Mouse (Mus musculus) kidney, embryonic 14.5 days (tissue): ENCODE data around the gene Gm6096. TPM values are rescaled to one million over a fixed set of nuclear protein-coding genes. Genes with fewer than 3 reads are reported as not detected.
"Not testable (repeated sequence)": the region's sequence is repeated elsewhere in the genome, so short reads cannot be mapped to it uniquely, and the experiment has no call there.

Experiments
- ATAC-seq: fragments of 200-750 bp; cut with Nextera tagmentation; 2 replicates; pipeline ENCODE4 v1.8.0; 2017; ENCODE audit warnings: moderate number of reproducible peaks, mild to moderate bottlenecking, moderate TSS enrichment, moderate library complexity; ENCODE audit not compliant: low FRiP score, low TSS enrichment
- H3K27ac ChIP-seq: fragments of 300-500 bp; sonication (generic); 2 replicates; pipeline ENCODE4 v1.5.1; 2014; ENCODE audit warnings: low read depth, mild to moderate bottlenecking, low read length, moderate library complexity, mixed read lengths
- H3K27me3 ChIP-seq: fragments of 300-500 bp; sonication (generic); 2 replicates; pipeline ENCODE4 v1.6.1; 2014; ENCODE audit warnings: mild to moderate bottlenecking, low read length; ENCODE audit not compliant: control insufficient read depth, insufficient read depth
- H3K36me3 ChIP-seq: fragments of 300-500 bp; sonication (generic); 2 replicates; pipeline ENCODE4 v1.6.1; 2014; ENCODE audit warnings: low read length, mixed read lengths; ENCODE audit not compliant: control insufficient read depth, insufficient read depth
- H3K4me1 ChIP-seq: fragments of 300-500 bp; sonication (generic); 2 replicates; pipeline ENCODE4 v1.6.1; 2014; ENCODE audit warnings: low read length, mixed read lengths; ENCODE audit not compliant: control insufficient read depth, insufficient read depth
- H3K4me2 ChIP-seq: fragments of 300-500 bp; sonication (generic); replicated peaks from 2 replicates; pipeline ENCODE4 v1.6.1; 2014; ENCODE audit warnings: low read depth, mild to moderate bottlenecking, low read length
- H3K4me3 ChIP-seq: fragments of 300-500 bp; sonication (generic); 2 replicates; pipeline ENCODE4 v1.5.1; 2014; ENCODE audit warnings: mild to moderate bottlenecking, low read length
- H3K9ac ChIP-seq: fragments of 300-500 bp; sonication (generic); 2 replicates; pipeline ENCODE4 v1.6.1; 2014; ENCODE audit warnings: low read depth, mild to moderate bottlenecking, low read length, moderate library complexity
- H3K9me3 ChIP-seq: fragments of 300-500 bp; sonication (generic); 2 replicates; pipeline ENCODE4 v1.6.1; 2016; ENCODE audit warnings: low read length; ENCODE audit not compliant: control insufficient read depth
- WGBS: fragments of 180-500 bp; shearing (Covaris S2); extraction: QIAGEN DNeasy Blood & Tissue Kit; methylation state at CpG from one replicate; pipeline ENCODE4 v1.1.7; 2014; 5-methylcytosine and 5-hydroxymethylcytosine counted together
- polyA plus RNA-seq: library from polyadenylated mRNA; unstranded; fragments of >200 nt; fragmentation: Nextera tagmentation; extraction: Ambion mirVana; gene quantifications from 2 replicates; pipeline ENCODE4 v1.2.1, GENCODE M21; 2014

The Gm6096 gene
- 0.69 TPM in 1 of 2 replicates, not detected in the other for polyA plus RNA-seq

- Histone ChIP-seq H3K4me3 (no peak within 1 kb of the TSS), H3K9ac (no peak within 1 kb of the TSS), H3K27me3 (no peaks in the 10 kb centered on the region), H3K4me2 (no peak within 1 kb of the TSS), H3K27ac (no peak within 1 kb of the TSS), H3K9me3 (no peaks in the 10 kb centered on the region), H3K4me1 (no peaks in the 10 kb centered on the region), H3K36me3 (peaks cover 56% of the 10 kb centered on the region)
- 95% methylated on average over 7 of the region's 7 CpGs for WGBS
- no peak for ATAC-seq
Measured at GRCm38 (mm10) chr7:34250738-34251137, at the start of gene Gm6096. Gene Gm6096 (plus strand): TSS chr7:34251038.

- H3K36me3 ChIP-seq: peaks cover 66% of the 10 kb centered on the region
- not testable (repeated sequence) for H3K9me3 ChIP-seq, ATAC-seq, H3K27ac ChIP-seq, H3K27me3 ChIP-seq, H3K4me1 ChIP-seq, H3K4me2 ChIP-seq, H3K4me3 ChIP-seq, H3K9ac ChIP-seq
- WGBS: 88% methylated on average over 10 of the region's 10 CpGs
Measured at GRCm38 (mm10) chr7:34202147-34202546, 48.7 kb upstream of the Gm6096 start.

GRCm38 (mm10) chr7:34206331-34206730, 44.5 kb upstream of the Gm6096 start:
- Histone ChIP-seq H3K36me3 (peaks cover 96% of the 10 kb centered on the region), H3K27me3 (no peaks in the 10 kb centered on the region)

GRCm38 (mm10) chr7:34208027-34208745, 42.7 kb upstream of the Gm6096 start:
- H3K27me3 ChIP-seq: no peaks in the 10 kb centered on the region
- no peak overlapping the region for H3K4me2 ChIP-seq
- no peaks in the 10 kb centered on the region for H3K4me1 ChIP-seq
- WGBS: 86% methylated on average over 9 of the region's 9 CpGs
- H3K9me3 ChIP-seq: no peaks in the 10 kb centered on the region
- H3K9ac ChIP-seq: no peak overlapping the region
- ATAC-seq: no peak
- no peak overlapping the region for H3K27ac ChIP-seq
- peaks cover 97% of the 10 kb centered on the region for H3K36me3 ChIP-seq
- no peak overlapping the region for H3K4me3 ChIP-seq

More at GRCm38 (mm10) chr7:34206331-34206730, 44.5 kb upstream of the Gm6096 start:
- 94% methylated on average over 6 of the region's 6 CpGs for WGBS
- H3K27ac ChIP-seq: no peak overlapping the region
- no peaks in the 10 kb centered on the region for H3K9me3 ChIP-seq
- no peak overlapping the region for H3K4me3 ChIP-seq
- H3K4me1 ChIP-seq: no peaks in the 10 kb centered on the region
- H3K4me2 ChIP-seq: no peak overlapping the region
- no peak for ATAC-seq
- H3K9ac ChIP-seq: no peak overlapping the region

GRCm38 (mm10) chr7:34213281-34213680, 37.6 kb upstream of the Gm6096 start:
- WGBS: 94% methylated on average over 7 of the region's 7 CpGs
- Histone ChIP-seq H3K9ac (no peak overlapping the region), H3K4me3 (no peak overlapping the region), H3K27me3 (no peaks in the 10 kb centered on the region), H3K9me3 (no peaks in the 10 kb centered on the region), H3K4me1 (no peaks in the 10 kb centered on the region), H3K36me3 (peaks cover 98% of the 10 kb centered on the region), H3K27ac (no peak overlapping the region), H3K4me2 (no peak overlapping the region)
- no peak for ATAC-seq

GRCm38 (mm10) chr7:34214644-34215043, 36.2 kb upstream of the Gm6096 start:
- Histone ChIP-seq H3K4me2 (no peak overlapping the region), H3K27me3 (no peaks in the 10 kb centered on the region), H3K4me3 (no peak overlapping the region), H3K9me3 (no peaks in the 10 kb centered on the region), H3K36me3 (peaks cover 100% of the 10 kb centered on the region), H3K27ac (no peak overlapping the region), H3K4me1 (no peaks in the 10 kb centered on the region), H3K9ac (no peak overlapping the region)
- no peak for ATAC-seq
- 91% methylated on average over 8 of the region's 8 CpGs for WGBS

- Histone ChIP-seq H3K27me3 (no peaks in the 10 kb centered on the region), H3K36me3 (peaks cover 100% of the 10 kb centered on the region), H3K4me3 (no peak overlapping the region), H3K9me3 (no peaks in the 10 kb centered on the region), H3K9ac (no peak overlapping the region), H3K4me1 (no peaks in the 10 kb centered on the region), H3K4me2 (no peak overlapping the region), H3K27ac (no peak overlapping the region)
- no peak for ATAC-seq
- 66% methylated on average over 9 of the region's 9 CpGs for WGBS
Measured at GRCm38 (mm10) chr7:34215481-34215880, 35.4 kb upstream of the Gm6096 start.

- Histone ChIP-seq H3K9me3 (no peaks in the 10 kb centered on the region), H3K27me3 (no peaks in the 10 kb centered on the region), H3K9ac (no peak overlapping the region), H3K36me3 (peaks cover 100% of the 10 kb centered on the region), H3K27ac (no peak overlapping the region), H3K4me2 (no peak overlapping the region), H3K4me1 (no peaks in the 10 kb centered on the region), H3K4me3 (no peak overlapping the region)
- 93% methylated on average over 10 of the region's 10 CpGs for WGBS
- no peak for ATAC-seq
Measured at GRCm38 (mm10) chr7:34216474-34216873, 34.4 kb upstream of the Gm6096 start.

- Histone ChIP-seq H3K4me2 (no peak overlapping the region), H3K4me3 (no peak overlapping the region), H3K27me3 (no peaks in the 10 kb centered on the region), H3K4me1 (no peaks in the 10 kb centered on the region), H3K36me3 (peaks cover 100% of the 10 kb centered on the region), H3K9me3 (no peaks in the 10 kb centered on the region), H3K9ac (no peak overlapping the region), H3K27ac (no peak overlapping the region)
- WGBS: 53% methylated on average over 1 of the region's 1 CpGs
- no peak for ATAC-seq
Measured at GRCm38 (mm10) chr7:34218496-34218895, 32.3 kb upstream of the Gm6096 start.
